Mouse (Mus musculus): ENCODE data around the gene Cd200r4. TPM values are rescaled to one million over a fixed set of nuclear protein-coding genes. Genes with fewer than 3 reads are reported as not detected.

The Cd200r4 gene
- 0.11 TPM in 1 of 2 replicates, not detected in the other for polyA plus RNA-seq (2015; fragmentation: Nextera tagmentation; extraction: Ambion mirVana)

DNA sequence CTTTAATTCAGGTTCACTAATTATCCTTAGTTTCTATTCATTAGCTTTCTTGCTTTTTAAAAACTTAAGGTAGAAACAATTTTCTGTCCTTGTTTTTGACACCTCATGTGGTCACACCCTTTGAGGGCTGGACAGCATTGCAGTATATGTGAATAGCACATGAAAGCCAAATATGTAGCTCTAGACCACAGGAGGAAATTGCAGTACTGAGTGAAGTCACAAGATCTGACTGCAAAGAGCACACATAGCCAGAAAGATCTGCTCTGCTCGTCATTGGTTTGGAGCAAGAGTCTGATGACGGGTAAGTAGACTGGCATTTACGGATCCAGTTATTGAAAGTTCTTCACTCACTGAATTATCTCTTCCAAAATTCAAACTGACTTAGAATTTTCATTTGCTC is at the start of gene Cd200r4:
Gene Cd200r4 (plus strand): TSS at position 190 of the 400 bp plus-strand sequence.
- Histone ChIP-seq H3K9ac (ENCODE audit: low read length) (no peak within 1 kb of the TSS), H3K36me3 (ENCODE audit: control insufficient read depth, insufficient read depth, low read length) (no peaks in the 10 kb centered on the region), H3K4me3 (ENCODE audit: low read depth, low read length) (no peak within 1 kb of the TSS), H3K9me3 (ENCODE audit: control insufficient read depth, low read length) (no peaks in the 10 kb centered on the region), H3K4me1 (replicated peaks; ENCODE audit: control insufficient read depth, insufficient read depth) (no peaks in the 10 kb centered on the region), H3K27ac (replicated peaks) (no peak within 1 kb of the TSS), H3K27me3 (ENCODE audit: control insufficient read depth, insufficient read depth, low read length) (no peaks in the 10 kb centered on the region), H3K4me2 (replicated peaks; ENCODE audit: low read depth) (no peak within 1 kb of the TSS)
- no peak for TF ChIP-seq CTCF (IDR thresholded peaks at IDR 0.05; ENCODE audit: low read depth)
- no peak for TF ChIP-seq EP300 (optimal IDR thresholded peaks at IDR 0.05)
- DNase-seq (ENCODE audit: low spot score) = no peak
- 86% methylated on average over 3 of the region's 3 CpGs for WGBS
- ATAC-seq (ENCODE audit: low FRiP score, low TSS enrichment) = no peak

DNA sequence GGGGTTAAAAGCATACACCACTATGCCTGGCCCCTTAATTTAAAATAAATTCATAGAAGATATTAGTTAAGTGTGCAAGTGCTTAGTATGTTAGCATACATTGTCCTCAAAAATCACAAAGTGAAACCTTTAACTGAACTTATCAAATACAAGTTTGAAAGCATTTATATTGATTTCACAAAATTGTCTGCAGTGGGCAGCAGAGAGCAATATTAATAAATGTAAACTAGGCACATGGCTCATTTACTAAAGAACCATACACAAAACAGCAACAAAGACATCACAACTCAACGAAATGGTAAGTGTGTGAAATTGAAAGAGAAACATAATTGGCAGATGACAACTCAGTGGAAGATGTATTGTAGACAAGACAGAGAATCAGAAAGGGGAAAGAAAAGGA is 49.7 kb upstream of the Cd200r4 start:
- Histone ChIP-seq H3K4me2 (replicated peaks; ENCODE audit: low read depth) (no peak overlapping the region), H3K36me3 (ENCODE audit: control insufficient read depth, insufficient read depth, low read length) (no peaks in the 10 kb centered on the region), H3K27ac (replicated peaks) (no peak overlapping the region), H3K9me3 (ENCODE audit: control insufficient read depth, low read length) (no peaks in the 10 kb centered on the region), H3K9ac (ENCODE audit: low read length) (no peak overlapping the region), H3K27me3 (ENCODE audit: control insufficient read depth, insufficient read depth, low read length) (no peaks in the 10 kb centered on the region), H3K4me1 (replicated peaks; ENCODE audit: control insufficient read depth, insufficient read depth) (no peaks in the 10 kb centered on the region), H3K4me3 (ENCODE audit: low read depth, low read length) (no peak overlapping the region)
- ATAC-seq (ENCODE audit: low FRiP score, low TSS enrichment) (no peak), DNase-seq (ENCODE audit: low spot score) (no peak)
- WGBS = 46% methylated on average over 1 of the region's 1 CpGs
- TF ChIP-seq EP300 (optimal IDR thresholded peaks at IDR 0.05) (no peak), CTCF (IDR thresholded peaks at IDR 0.05; ENCODE audit: low read depth) (peak; percentile 61)

DNA sequence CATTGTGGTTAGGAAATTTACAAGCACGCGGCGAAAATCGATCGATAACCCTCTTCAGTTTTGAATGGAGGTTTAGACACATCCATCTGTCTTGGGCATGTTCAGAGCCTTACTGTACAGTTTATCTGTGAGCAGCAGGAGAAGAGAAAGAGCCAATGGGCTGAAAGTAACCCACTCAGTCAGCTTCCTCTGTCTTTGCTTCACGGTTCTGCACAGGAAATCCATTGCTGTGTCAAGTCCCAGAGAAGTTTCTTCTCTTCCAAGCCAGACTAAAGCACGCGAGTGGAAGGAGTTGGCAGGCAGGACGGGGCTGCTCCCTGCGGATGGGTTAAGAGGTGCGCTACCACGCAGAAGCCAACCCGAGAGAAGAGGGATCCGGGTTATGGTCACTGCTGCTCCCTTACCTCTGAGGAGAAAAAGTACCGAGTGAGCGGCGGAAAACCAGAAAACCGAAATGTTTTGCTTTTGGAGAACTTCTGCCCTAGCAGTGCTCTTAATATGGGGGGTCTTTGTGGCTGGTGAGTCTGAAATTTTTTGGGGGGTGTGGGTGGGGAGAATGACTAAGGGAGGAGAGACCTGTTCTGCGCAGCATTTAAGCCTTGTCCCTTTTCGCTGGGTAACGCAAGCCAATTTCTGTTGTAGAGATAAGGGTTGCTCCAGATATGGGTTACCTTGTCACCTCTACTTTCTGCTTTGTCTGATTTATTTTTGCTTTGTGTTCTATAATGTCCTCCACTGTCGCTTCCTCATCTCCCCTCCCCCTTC is 45.8 kb upstream of the Cd200r4 start, which contains the start of gene Cd200r1:
Gene Cd200r1 (plus strand): TSS at position 182 of the 765 bp plus-strand sequence.
- no peak within 1 kb of the TSS for H3K4me3 ChIP-seq (ENCODE audit: low read depth, low read length)
- TF ChIP-seq EP300 (optimal IDR thresholded peaks at IDR 0.05) = no peak
- no peak for TF ChIP-seq CTCF (IDR thresholded peaks at IDR 0.05; ENCODE audit: low read depth)
- no peaks in the 10 kb centered on the region for H3K36me3 ChIP-seq (ENCODE audit: control insufficient read depth, insufficient read depth, low read length)
- ATAC-seq (ENCODE audit: low FRiP score, low TSS enrichment) = no peak
- no peaks in the 10 kb centered on the region for H3K27me3 ChIP-seq (ENCODE audit: control insufficient read depth, insufficient read depth, low read length)
- no peak within 1 kb of the TSS for H3K9ac ChIP-seq (ENCODE audit: low read length)
- H3K27ac ChIP-seq (replicated peaks) = no peak within 1 kb of the TSS
- H3K9me3 ChIP-seq (ENCODE audit: control insufficient read depth, low read length) = no peaks in the 10 kb centered on the region
- H3K4me2 ChIP-seq (replicated peaks; ENCODE audit: low read depth) = no peak within 1 kb of the TSS
- no peaks in the 10 kb centered on the region for H3K4me1 ChIP-seq (replicated peaks; ENCODE audit: control insufficient read depth, insufficient read depth)
- WGBS = 64% methylated on average over 22 of the region's 22 CpGs
- no peak for DNase-seq (ENCODE audit: low spot score)

DNA sequence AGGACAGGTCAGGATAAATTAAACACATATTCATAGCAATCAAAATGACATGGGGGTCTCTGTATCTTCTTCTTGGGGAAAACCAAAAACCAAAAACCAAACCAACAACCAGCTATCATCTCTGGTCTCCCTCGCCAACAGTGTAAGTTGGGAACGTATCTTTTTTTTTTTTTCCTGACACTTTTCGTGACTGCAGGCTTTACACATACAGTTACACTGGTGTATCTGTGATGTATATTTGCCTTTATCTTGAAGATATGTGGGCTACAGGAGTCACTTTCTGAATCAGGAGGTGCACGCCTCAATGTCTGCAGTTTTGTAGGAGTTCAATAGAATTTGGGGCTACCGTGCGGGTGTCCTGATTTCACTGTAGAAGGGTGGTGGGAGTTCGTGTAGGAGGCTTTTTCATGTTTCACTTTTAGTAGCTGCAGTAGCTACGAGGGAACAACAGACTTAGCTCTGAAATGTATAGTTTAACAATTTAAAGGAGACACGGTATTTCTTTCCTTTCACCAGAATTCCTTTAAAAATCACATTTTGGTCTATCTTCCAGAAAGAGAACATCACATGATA is 45.1 kb upstream of the Cd200r4 start:
- no peak for ATAC-seq (ENCODE audit: low FRiP score, low TSS enrichment)
- no peak overlapping the region for H3K27ac ChIP-seq (replicated peaks)
- H3K36me3 ChIP-seq (ENCODE audit: control insufficient read depth, insufficient read depth, low read length) = no peaks in the 10 kb centered on the region
- H3K9me3 ChIP-seq (ENCODE audit: control insufficient read depth, low read length) = no peaks in the 10 kb centered on the region
- WGBS = 82% methylated on average over 9 of the region's 9 CpGs
- no peak overlapping the region for H3K4me2 ChIP-seq (replicated peaks; ENCODE audit: low read depth)
- H3K9ac ChIP-seq (ENCODE audit: low read length) = no peak overlapping the region
- DNase-seq (ENCODE audit: low spot score) = no peak
- TF ChIP-seq CTCF (IDR thresholded peaks at IDR 0.05; ENCODE audit: low read depth) (no peak), EP300 (optimal IDR thresholded peaks at IDR 0.05) (no peak)
- no peaks in the 10 kb centered on the region for H3K4me1 ChIP-seq (replicated peaks; ENCODE audit: control insufficient read depth, insufficient read depth)
- H3K4me3 ChIP-seq (ENCODE audit: low read depth, low read length) = no peak overlapping the region
- no peaks in the 10 kb centered on the region for H3K27me3 ChIP-seq (ENCODE audit: control insufficient read depth, insufficient read depth, low read length)

DNA sequence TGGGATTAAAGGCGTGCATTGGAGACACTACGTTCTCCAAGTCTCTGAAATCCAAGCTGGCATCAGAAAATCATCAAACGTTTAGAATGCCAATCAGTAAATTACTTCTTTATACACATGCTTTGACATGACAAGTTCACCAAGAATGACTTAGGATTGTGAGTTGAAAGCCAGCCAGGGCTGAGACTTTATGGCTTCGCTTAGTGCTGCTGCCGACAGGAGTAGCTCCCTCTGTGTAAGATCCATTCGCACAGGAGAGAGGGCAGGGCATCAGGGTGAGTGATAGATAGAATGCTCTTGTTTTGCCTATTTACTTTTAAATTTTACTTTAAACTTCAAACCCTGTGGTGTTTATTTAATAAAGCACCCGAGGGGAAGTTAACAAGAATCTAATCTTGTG is 44.0 kb upstream of the Cd200r4 start:
- Histone ChIP-seq H3K27ac (replicated peaks) (no peak overlapping the region), H3K9me3 (ENCODE audit: control insufficient read depth, low read length) (no peaks in the 10 kb centered on the region), H3K4me3 (ENCODE audit: low read depth, low read length) (no peak overlapping the region), H3K27me3 (ENCODE audit: control insufficient read depth, insufficient read depth, low read length) (no peaks in the 10 kb centered on the region), H3K4me1 (replicated peaks; ENCODE audit: control insufficient read depth, insufficient read depth) (no peaks in the 10 kb centered on the region), H3K4me2 (replicated peaks; ENCODE audit: low read depth) (no peak overlapping the region), H3K36me3 (ENCODE audit: control insufficient read depth, insufficient read depth, low read length) (no peaks in the 10 kb centered on the region), H3K9ac (ENCODE audit: low read length) (no peak overlapping the region)
- WGBS = 76% methylated on average over 7 of the region's 7 CpGs
- TF ChIP-seq CTCF (IDR thresholded peaks at IDR 0.05; ENCODE audit: low read depth) (no peak), EP300 (optimal IDR thresholded peaks at IDR 0.05) (no peak)
- DNase-seq (ENCODE audit: low spot score) = no peak
- ATAC-seq (ENCODE audit: low FRiP score, low TSS enrichment) = no peak

DNA sequence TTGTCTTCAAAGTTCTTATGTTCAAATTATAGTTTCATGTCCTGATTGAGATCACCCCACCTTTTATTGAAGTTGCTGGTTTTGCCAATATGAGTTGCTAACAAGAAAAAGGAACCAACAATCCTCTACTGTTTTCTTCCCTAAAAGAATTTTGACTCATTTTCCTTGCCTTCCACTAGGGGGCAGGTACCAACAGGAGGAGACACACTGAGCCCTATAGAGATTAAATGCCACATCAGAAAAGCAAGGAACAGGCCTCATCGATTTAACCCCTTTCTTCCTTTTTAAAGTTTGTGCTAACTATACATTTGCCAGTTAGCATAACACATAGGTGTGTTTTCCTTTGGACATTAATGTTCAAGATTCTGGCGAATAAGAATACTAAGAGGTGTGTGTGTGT is 43.6 kb upstream of the Cd200r4 start:
- Histone ChIP-seq H3K4me1 (replicated peaks; ENCODE audit: control insufficient read depth, insufficient read depth) (no peaks in the 10 kb centered on the region), H3K27me3 (ENCODE audit: control insufficient read depth, insufficient read depth, low read length) (no peaks in the 10 kb centered on the region), H3K4me2 (replicated peaks; ENCODE audit: low read depth) (no peak overlapping the region), H3K4me3 (ENCODE audit: low read depth, low read length) (no peak overlapping the region), H3K9ac (ENCODE audit: low read length) (no peak overlapping the region), H3K36me3 (ENCODE audit: control insufficient read depth, insufficient read depth, low read length) (no peaks in the 10 kb centered on the region), H3K9me3 (ENCODE audit: control insufficient read depth, low read length) (no peaks in the 10 kb centered on the region), H3K27ac (replicated peaks) (no peak overlapping the region)
- no peak for TF ChIP-seq EP300 (optimal IDR thresholded peaks at IDR 0.05)
- TF ChIP-seq CTCF (IDR thresholded peaks at IDR 0.05; ENCODE audit: low read depth) = peak; percentile 90
- WGBS = 49% methylated on average over 2 of the region's 2 CpGs
- ATAC-seq (ENCODE audit: low FRiP score, low TSS enrichment) (no peak), DNase-seq (ENCODE audit: low spot score) (no peak)
